Mouse (Mus musculus) stomach, embryonic 14.5 days (tissue): ENCODE measurements around the gene Tas1r1. TPM values are rescaled to one million over a fixed set of nuclear protein-coding genes. Genes with fewer than 3 reads are reported as not detected.

Source experiments
- ATAC-seq: fragments of 200-750 bp; cut with Nextera tagmentation; 2 replicates; pipeline ENCODE4 v1.8.0; 2017; ENCODE audit warnings: low read depth, moderate TSS enrichment; ENCODE audit not compliant: insufficient number of reproducible peaks, insufficient read depth, low FRiP score
- H3K27ac ChIP-seq: fragments of 300-500 bp; sonication (generic); 2 replicates; pipeline ENCODE4 v1.5.1; 2014; ENCODE audit warnings: mild to moderate bottlenecking, low read length, moderate library complexity, mixed read lengths
- H3K27me3 ChIP-seq: fragments of 300-500 bp; sonication (generic); 2 replicates; pipeline ENCODE4 v1.6.1; 2014; ENCODE audit warnings: low read length, control low read depth, mixed read lengths; ENCODE audit not compliant: control insufficient read depth, insufficient read depth
- H3K36me3 ChIP-seq: fragments of 300-500 bp; sonication (generic); 2 replicates; pipeline ENCODE4 v1.6.1; 2014; ENCODE audit warnings: mild to moderate bottlenecking, control low read depth, low read length, moderate library complexity, mixed read lengths; ENCODE audit not compliant: control insufficient read depth, insufficient read depth
- H3K4me1 ChIP-seq: fragments of 300-500 bp; sonication (generic); 2 replicates; pipeline ENCODE4 v1.6.1; 2014; ENCODE audit warnings: low read length, control low read depth, mixed read lengths; ENCODE audit not compliant: control insufficient read depth, insufficient read depth
- H3K4me2 ChIP-seq: fragments of 300-500 bp; sonication (generic); replicated peaks from 2 replicates; pipeline ENCODE4 v1.6.1; 2014; ENCODE audit warnings: low read depth, low read length, control low read depth
- H3K4me3 ChIP-seq: fragments of 300-500 bp; sonication (generic); 2 replicates; pipeline ENCODE4 v1.5.1; 2014; ENCODE audit warnings: low read depth, low read length, control low read depth
- H3K9ac ChIP-seq: fragments of 300-500 bp; sonication (generic); replicated peaks from 2 replicates; pipeline ENCODE4 v1.6.1; 2014; ENCODE audit warnings: low read depth, mild to moderate bottlenecking, control low read depth, low read length, moderate library complexity, mixed read lengths
- H3K9me3 ChIP-seq: fragments of 300-500 bp; sonication (generic); 2 replicates; pipeline ENCODE4 v1.6.1; 2016; ENCODE audit warnings: low read depth, low read length, control low read depth; ENCODE audit not compliant: control insufficient read depth
- WGBS: fragments of 180-500 bp; shearing (Covaris S2); extraction: QIAGEN DNeasy Blood & Tissue Kit; methylation state at CpG from one replicate; pipeline ENCODE4 v1.1.7; 2014; 5-methylcytosine and 5-hydroxymethylcytosine counted together
- polyA plus RNA-seq: library from polyadenylated mRNA; unstranded; fragments of >200 nt; fragmentation: Nextera tagmentation; extraction: Ambion mirVana; gene quantifications from 2 replicates; pipeline ENCODE4 v1.2.1, GENCODE M21; 2014

The Tas1r1 gene
- polyA plus RNA-seq, 1 experiment from 2014 or later: 0.30 TPM

DNA sequence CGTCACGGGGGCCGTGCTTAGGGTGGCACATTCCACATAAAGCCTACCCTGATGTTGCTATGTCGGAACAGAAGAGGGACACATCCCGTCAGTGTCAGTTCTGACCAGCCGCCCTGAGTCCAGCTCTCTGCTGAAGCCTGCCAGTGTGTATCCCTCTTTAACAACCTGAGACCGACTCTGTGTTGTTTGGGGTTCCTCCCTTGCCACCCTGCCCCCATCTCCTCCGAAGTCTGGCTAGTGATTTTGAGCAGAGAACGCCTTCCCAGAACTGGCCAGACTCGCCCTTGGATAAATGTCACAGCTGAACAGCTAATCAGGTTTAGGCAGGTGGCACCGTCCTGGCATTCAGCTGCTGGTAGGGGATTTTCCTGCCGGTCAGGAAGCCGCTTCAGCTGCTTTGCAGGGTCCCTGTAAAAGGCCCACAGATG is 27.6 kb downstream of the Tas1r1 start:
- WGBS: 14% methylated on average over 13 of the region's 13 CpGs

DNA sequence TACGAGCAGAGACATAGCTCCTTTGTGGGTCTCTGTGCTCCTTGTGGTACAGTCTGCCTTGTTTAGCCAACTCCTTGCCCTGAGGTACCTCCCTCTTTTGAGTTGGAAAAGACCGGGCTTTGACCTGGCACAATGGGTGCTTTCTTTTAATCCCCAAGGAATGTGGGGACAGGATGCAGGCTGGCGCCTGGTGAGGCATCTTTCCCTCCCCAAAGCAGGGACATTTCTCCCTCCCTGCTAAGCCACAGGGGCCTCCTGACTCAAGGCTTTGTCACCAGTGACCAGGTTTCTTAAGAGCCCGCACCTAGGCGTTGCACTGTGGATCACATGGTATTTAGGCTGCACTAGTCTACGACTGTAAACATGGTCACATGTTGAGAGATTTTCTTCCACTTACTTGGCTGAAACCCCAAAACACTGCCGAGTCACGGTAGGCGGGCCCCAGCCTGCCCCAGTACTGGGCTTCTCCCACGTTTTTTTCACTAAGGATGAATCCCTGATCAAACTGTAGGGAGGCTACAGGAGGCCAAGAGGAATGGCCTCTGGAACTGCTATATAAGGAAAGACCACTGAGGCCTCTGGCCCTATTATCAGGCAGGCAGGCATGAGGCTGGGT is 28.2 kb downstream of the Tas1r1 start:
- peak; percentile 9; the same call in 1 of the 2 replicates for ATAC-seq
- peak overlapping the region; percentile 100 for H3K4me2 ChIP-seq
- no peaks in the 10 kb centered on the region for H3K9me3 ChIP-seq
- H3K4me3 ChIP-seq: peak overlapping the region; percentile 68
- peaks cover 34% of the 10 kb centered on the region for H3K4me1 ChIP-seq
- peaks cover 13% of the 10 kb centered on the region; the same call in 1 of the 2 replicates for H3K36me3 ChIP-seq
- H3K27ac ChIP-seq: peak overlapping the region; percentile 48; the same call in 1 of the 2 replicates
- 3% methylated on average over 10 of the region's 10 CpGs for WGBS
- no peaks in the 10 kb centered on the region for H3K27me3 ChIP-seq
- H3K9ac ChIP-seq: peak overlapping the region; percentile 62

More for the DNA sequence above, 27.6 kb downstream of the Tas1r1 start:
- Histone ChIP-seq H3K36me3 (peaks cover 18% of the 10 kb centered on the region; the same call in 1 of the 2 replicates), H3K27me3 (no peaks in the 10 kb centered on the region), H3K27ac (peak overlapping the region; percentile 48; the same call in 1 of the 2 replicates), H3K9ac (peak overlapping the region; percentile 62; the same call in 1 of the 2 replicates), H3K9me3 (no peaks in the 10 kb centered on the region), H3K4me2 (peak overlapping the region; percentile 100), H3K4me1 (peaks cover 34% of the 10 kb centered on the region), H3K4me3 (peak overlapping the region; percentile 68)
- ATAC-seq: no peak

DNA sequence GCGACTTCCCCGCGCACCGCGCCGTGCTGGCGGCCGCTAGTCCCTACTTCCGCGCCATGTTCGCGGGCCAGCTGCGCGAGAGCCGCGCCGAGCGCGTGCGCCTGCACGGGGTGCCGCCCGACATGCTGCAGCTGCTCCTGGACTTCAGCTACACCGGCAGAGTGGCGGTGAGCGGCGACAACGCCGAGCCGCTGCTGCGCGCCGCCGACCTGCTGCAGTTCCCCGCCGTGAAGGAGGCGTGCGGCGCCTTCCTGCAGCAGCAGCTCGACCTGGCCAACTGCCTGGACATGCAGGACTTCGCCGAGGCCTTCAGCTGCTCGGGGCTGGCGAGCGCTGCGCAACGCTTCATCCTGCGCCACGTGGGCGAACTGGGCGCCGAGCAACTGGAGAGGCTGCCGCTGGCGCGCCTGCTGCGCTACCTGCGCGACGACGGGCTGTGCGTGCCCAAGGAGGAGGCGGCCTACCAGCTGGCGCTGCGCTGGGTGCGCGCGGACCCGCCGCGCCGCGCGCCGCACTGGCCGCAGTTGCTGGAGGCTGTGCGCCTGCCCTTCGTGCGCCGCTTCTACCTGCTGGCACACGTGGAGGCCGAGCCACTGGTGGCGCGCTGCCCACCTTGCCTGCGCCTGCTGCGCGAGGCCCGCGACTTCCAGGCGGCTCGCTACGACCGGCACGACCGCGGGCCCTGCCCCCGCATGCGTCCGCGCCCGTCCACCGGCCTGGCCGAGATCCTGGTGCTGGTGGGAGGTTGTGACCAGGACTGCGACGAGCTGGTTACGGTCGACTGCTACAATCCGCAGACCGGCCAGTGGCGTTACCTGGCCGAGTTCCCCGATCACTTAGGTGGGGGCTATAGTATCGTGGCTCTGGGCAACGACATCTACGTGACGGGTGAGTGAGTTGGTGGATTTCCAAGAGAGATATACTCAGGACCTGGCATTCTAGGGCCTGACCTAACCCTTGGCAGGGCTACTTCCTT is 29.0 kb downstream of the Tas1r1 start:
- Histone ChIP-seq H3K4me3 (peak overlapping the region; percentile 68), H3K9me3 (no peaks in the 10 kb centered on the region), H3K4me1 (peaks cover 34% of the 10 kb centered on the region), H3K36me3 (peaks cover 8% of the 10 kb centered on the region; the same call in 1 of the 2 replicates), H3K9ac (peak overlapping the region; percentile 62), H3K27me3 (no peaks in the 10 kb centered on the region), H3K4me2 (peak overlapping the region; percentile 100), H3K27ac (peak overlapping the region; percentile 88)
- ATAC-seq: peak; percentile 59
- under 1% methylated on average over 115 of the region's 115 CpGs for WGBS

DNA sequence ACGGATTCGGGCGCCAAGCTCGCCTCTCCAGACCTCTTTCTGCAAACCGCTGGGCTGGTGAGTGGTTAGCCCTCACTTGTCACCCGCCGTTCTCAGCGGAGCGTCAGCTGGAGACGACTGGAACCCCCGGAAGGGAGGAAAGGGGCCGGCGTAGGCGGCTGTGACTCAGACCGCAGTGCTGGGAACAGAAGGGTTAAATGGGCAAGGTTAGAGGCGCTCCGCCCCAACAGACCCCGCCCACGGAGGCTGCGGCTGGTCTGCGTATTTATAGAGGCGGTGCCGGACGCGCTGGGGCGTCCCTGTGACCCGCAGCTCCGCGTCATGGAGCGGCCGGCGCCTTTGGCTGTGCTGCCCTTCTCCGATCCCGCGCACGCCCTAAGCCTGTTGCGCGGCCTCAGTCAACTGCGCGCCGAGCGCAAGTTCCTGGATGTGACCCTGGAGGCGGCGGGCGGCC is 29.7 kb downstream of the Tas1r1 start, which contains the start of gene Klhl21:
Gene Klhl21, plus strand, starts transcription at position 182 of the 454 bp plus-strand sequence.
- H3K4me1 ChIP-seq: peaks cover 34% of the 10 kb centered on the region

DNA sequence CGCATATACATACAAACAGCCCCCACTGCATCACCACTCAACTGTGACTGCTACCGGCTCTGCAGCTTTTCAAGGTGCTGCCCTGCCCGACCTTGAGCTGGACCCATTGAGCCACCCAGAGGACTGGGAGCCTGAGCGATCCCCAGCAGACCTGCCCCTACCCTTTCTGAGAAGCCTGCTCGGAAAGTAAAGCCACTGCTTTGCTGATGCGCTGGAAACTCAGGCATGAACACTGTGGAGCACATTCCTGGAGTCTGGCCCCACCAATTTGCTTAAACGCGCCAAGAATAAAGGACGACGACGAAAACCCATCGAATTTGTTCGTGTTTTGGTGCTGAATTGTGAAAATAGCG is 30.2 kb downstream of the Tas1r1 start:
- peak overlapping the region; percentile 68 for H3K4me3 ChIP-seq
- ATAC-seq: no peak
- H3K9me3 ChIP-seq: no peaks in the 10 kb centered on the region
- peaks cover 34% of the 10 kb centered on the region for H3K4me1 ChIP-seq
- peak overlapping the region; percentile 100 for H3K4me2 ChIP-seq
- no peaks in the 10 kb centered on the region for H3K27me3 ChIP-seq
- H3K27ac ChIP-seq: peak overlapping the region; percentile 88
- WGBS: 1% methylated on average over 14 of the region's 14 CpGs
- H3K9ac ChIP-seq: no peak overlapping the region; the same call in 1 of the 2 replicates
- peaks cover 6% of the 10 kb centered on the region; the same call in 1 of the 2 replicates for H3K36me3 ChIP-seq

More for the DNA sequence above, 29.7 kb downstream of the Tas1r1 start, which contains the start of gene Klhl21:
- Histone ChIP-seq H3K36me3 (peaks cover 6% of the 10 kb centered on the region; the same call in 1 of the 2 replicates), H3K27ac (peak within 1 kb of the TSS; percentile 88), H3K9me3 (no peaks in the 10 kb centered on the region), H3K4me3 (peak within 1 kb of the TSS; percentile 68), H3K27me3 (no peaks in the 10 kb centered on the region), H3K4me2 (peak within 1 kb of the TSS; percentile 100), H3K9ac (peak within 1 kb of the TSS; percentile 62)
- under 1% methylated on average over 45 of the region's 45 CpGs for WGBS
- peak; percentile 90 for ATAC-seq

DNA sequence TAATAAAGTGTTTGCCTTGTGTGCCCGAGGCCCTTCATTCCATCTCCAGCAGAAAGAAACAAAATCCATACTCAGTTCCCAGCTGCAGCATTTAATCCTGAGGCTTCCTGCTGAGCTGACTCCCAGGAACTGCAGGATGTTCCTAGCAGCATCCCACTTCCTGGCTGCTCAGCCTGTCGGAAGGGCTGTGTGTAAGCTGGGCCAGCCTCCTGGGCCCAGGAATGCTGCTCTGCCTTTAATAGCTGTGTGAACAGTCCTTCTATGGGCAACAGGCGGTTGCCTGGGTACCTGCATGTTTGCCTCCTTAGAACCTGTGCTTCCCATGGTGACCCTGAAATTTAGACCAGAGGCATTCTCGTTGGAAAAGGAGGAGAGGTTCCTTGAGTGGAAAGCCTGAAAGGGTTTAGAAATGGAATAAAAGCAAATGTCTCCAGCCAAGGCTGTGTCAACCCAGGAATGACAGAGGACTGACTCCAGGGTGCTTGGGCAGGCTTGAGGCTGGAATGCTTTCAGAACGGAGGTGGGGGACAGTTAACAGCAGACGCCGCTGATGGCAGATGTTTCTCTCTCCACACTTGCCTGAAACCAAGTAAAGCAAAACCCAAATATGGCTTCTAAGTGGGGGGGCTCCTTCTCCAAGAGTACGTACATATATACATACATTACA is 30.8 kb downstream of the Tas1r1 start:
- Histone ChIP-seq H3K27me3 (no peaks in the 10 kb centered on the region), H3K36me3 (peaks cover 4% of the 10 kb centered on the region; the same call in 1 of the 2 replicates), H3K9ac (no peak overlapping the region), H3K27ac (peak overlapping the region; percentile 88), H3K4me3 (peak overlapping the region; percentile 68), H3K9me3 (no peaks in the 10 kb centered on the region), H3K4me1 (peaks cover 34% of the 10 kb centered on the region), H3K4me2 (peak overlapping the region; percentile 100)
- ATAC-seq: no peak
- 6% methylated on average over 8 of the region's 8 CpGs for WGBS

DNA sequence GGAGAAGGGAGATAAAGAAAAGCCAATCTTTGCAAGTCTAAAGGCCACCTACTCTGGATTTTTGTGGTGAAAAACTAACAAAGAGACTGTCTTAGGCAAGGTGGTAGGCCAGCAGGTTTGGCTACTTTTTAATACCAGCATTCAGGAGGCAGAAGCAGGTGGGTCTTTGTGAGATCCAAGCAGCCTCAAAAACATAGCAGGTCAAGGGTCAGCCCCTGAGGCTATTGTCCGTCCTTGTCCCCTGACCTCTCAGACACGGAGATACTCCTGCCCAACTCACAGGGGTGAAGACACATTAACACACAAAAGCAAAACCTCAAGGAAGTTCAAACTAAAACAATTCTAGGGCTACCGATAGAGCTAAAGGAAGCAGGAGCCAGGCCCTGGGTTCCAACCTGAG is 31.6 kb downstream of the Tas1r1 start:
- WGBS: 41% methylated on average over 3 of the region's 3 CpGs
- ATAC-seq: no peak

More for the DNA sequence above, 31.6 kb downstream of the Tas1r1 start:
- Histone ChIP-seq H3K4me3 (no peak overlapping the region), H3K36me3 (no peaks in the 10 kb centered on the region), H3K9ac (no peak overlapping the region), H3K9me3 (no peaks in the 10 kb centered on the region), H3K4me1 (peaks cover 34% of the 10 kb centered on the region), H3K27me3 (no peaks in the 10 kb centered on the region), H3K27ac (peak overlapping the region; percentile 88; the same call in 1 of the 2 replicates), H3K4me2 (no peak overlapping the region)
